Mouse (Mus musculus) mouse trophoblast stem cell (cell line): ENCODE results near the gene Hspa12b.

Source experiments
- in situ Hi-C, 2 experiments: fragments of 300-500 bp; cut with MseI, MboI; formaldehyde crosslinking; loops; 2 replicates in 1 of 2; 3 replicates in 1 of 2; pipeline ENCODE4 v1.15.1; 2025

Gene Hspa12b

GRCm38 (mm10) chr2:131128636-131129157 is 1.6 kb downstream of the Hspa12b start:
- in situ Hi-C loops: no loop called here

GRCm38 (mm10) chr2:131129836-131130235 is 2.8 kb downstream of the Hspa12b start:
- in situ Hi-C loops: no loop called here

GRCm38 (mm10) chr2:131130849-131131248 is 3.8 kb downstream of the Hspa12b start:
- in situ Hi-C loops: no loop called here

GRCm38 (mm10) chr2:131132111-131132888 is 5.2 kb downstream of the Hspa12b start:
- in situ Hi-C loops: no loop called here

GRCm38 (mm10) chr2:131132930-131133547 is 6.0 kb downstream of the Hspa12b start, which contains the start of gene Gm11037:
Gene Gm11037 (plus strand): TSS chr2:131133497.
- in situ Hi-C loops: no loop called here

GRCm38 (mm10) chr2:131134381-131134780 is 7.3 kb downstream of the Hspa12b start:
- in situ Hi-C loops: no loop called here

GRCm38 (mm10) chr2:131134826-131135400 is 7.8 kb downstream of the Hspa12b start:
- in situ Hi-C loops: no loop called here

GRCm38 (mm10) chr2:131135521-131136139 is 8.6 kb downstream of the Hspa12b start:
- in situ Hi-C loops: no loop called here

GRCm38 (mm10) chr2:131138296-131138695 is 11.2 kb downstream of the Hspa12b start:
- in situ Hi-C loops: no loop called here

GRCm38 (mm10) chr2:131138760-131139159 is 11.7 kb downstream of the Hspa12b start:
- in situ Hi-C loops: no loop called here

- in situ Hi-C loops: no loop called here
These were observed 12.2 kb downstream of the Hspa12b start for GRCm38 (mm10) chr2:131139287-131139686.

- in situ Hi-C loops: loop anchor here in 1 of 2 experiments (10.0 kb wide), 1 partner anchor 45 kb away; no protein-coding TSS in a partner anchor
These were observed 12.9 kb downstream of the Hspa12b start for GRCm38 (mm10) chr2:131139886-131140532.

- in situ Hi-C loops: loop anchor here in 1 of 2 experiments (10.0 kb wide), 1 partner anchor 46 kb away; no protein-coding TSS in a partner anchor
These were observed 13.4 kb downstream of the Hspa12b start for GRCm38 (mm10) chr2:131140533-131140905.

- in situ Hi-C loops: loop anchor here in 1 of 2 experiments (10.0 kb wide), 1 partner anchor 47 kb away; no protein-coding TSS in a partner anchor
These were observed 14.4 kb downstream of the Hspa12b start for GRCm38 (mm10) chr2:131141336-131141986.

- in situ Hi-C loops: loop anchor here in 1 of 2 experiments (10.0 kb wide), 1 partner anchor 48 kb away; no protein-coding TSS in a partner anchor
These were observed 15.5 kb downstream of the Hspa12b start for GRCm38 (mm10) chr2:131142592-131142991.

GRCm38 (mm10) chr2:131143007-131143780 is 16.1 kb downstream of the Hspa12b start:
- in situ Hi-C loops: loop anchor here in 1 of 2 experiments (10.0 kb wide), 1 partner anchor 48 kb away; no protein-coding TSS in a partner anchor

GRCm38 (mm10) chr2:131145121-131145520 is 18.0 kb downstream of the Hspa12b start:
- in situ Hi-C loops: loop anchor here in 1 of 2 experiments (10.0 kb wide), 1 partner anchor 50 kb away; no protein-coding TSS in a partner anchor

- in situ Hi-C loops: loop anchor here in 1 of 2 experiments (10.0 kb wide), 1 partner anchor 51 kb away; no protein-coding TSS in a partner anchor
These were observed 18.5 kb downstream of the Hspa12b start for GRCm38 (mm10) chr2:131145536-131145935.
